Comparison of ENCODE assay signal across 13 mouse cellular contexts in the genomic region with DNA sequence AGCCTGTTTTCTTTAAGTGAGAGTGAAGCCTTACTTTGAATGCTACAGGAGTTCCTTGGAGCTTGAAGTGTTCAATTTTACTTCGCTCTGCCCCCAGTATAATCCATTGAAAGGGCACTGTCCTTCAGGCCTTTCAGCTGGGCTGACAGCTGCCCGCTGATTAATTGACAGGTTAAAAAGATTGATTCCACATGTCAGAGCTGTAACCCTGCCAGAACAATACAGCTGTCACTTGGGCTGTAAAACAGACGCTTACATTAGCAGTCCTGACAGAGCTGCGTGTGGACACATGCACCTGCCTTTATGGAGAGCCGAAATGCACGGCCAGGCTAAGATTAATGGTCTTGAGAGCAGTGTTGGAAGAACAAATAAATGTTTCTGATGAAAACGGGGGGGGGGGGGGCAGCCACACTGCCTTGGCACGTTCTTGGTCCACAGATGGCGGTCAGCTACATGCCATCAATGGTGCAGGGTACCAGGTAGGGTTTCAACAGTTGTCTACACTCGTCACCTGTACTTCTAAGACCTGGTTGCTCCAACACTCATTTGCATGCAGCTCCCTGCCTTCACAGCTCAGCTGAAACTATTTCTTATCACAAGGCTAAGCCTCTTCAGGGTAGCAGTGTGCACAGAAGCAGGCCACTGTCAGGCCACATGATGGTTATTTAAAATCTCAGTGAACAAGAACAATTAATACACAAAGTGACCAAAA.
A peak's percentile ranks its signal among the peaks of the same experiment; 100 is the strongest.
DNase-seq lines count a peak whose midpoint lies in the region; ATAC-seq lines count a peak whose summit lies in the region.
"Had no signal": no experiment of that assay in that cellular context is flagged by ENCODE, and none has a peak within 500 bp of the region (broad histone marks: within the 10 kb centered on the region; RNA-seq: fewer than 3 reads in every experiment).

No protein-coding gene starts in this region.

- intact Hi-C loops in gastrocnemius, postnatal 36 days (cut with DNase I) = no loop called here

- ATAC-seq in embryonic facial prominence, embryonic 14.5 days (ENCODE audit: low read depth) = peak; percentile 50; the same call in 1 of the 2 replicates
- ATAC-seq in hindbrain, embryonic 16.5 days = peak; percentile 69
- no peak for ATAC-seq in midbrain, embryonic 14.5 days (ENCODE audit: low FRiP score, low TSS enrichment)

- H3K4me3 ChIP-seq in embryonic facial prominence, embryonic 14.5 days (ENCODE audit: low read depth, low read length) = no peak overlapping the region
- no peak overlapping the region for H3K4me3 ChIP-seq in hindbrain, embryonic 16.5 days (ENCODE audit: low read length)
- no peak overlapping the region for H3K4me3 ChIP-seq in midbrain, embryonic 14.5 days (replicated peaks; ENCODE audit: low read depth, low read length)
- H3K4me3 ChIP-seq: heart, embryonic 12.5 days had no signal

- H3K9ac ChIP-seq in embryonic facial prominence, embryonic 14.5 days (ENCODE audit: low read depth, low read length) = no peak overlapping the region
- no peak overlapping the region for H3K9ac ChIP-seq in hindbrain, embryonic 16.5 days (ENCODE audit: low read depth, low read length)
- no peak overlapping the region for H3K9ac ChIP-seq in midbrain, embryonic 14.5 days (replicated peaks; ENCODE audit: low read length)
- H3K9ac ChIP-seq: heart, embryonic 12.5 days had no signal

- DNase-seq in embryo, embryonic 10 days (ENCODE audit: low spot score) = peak; percentile 57
- DNase-seq in embryonic facial prominence, embryonic 14.5 days (ENCODE audit: low spot score) = peak; percentile 60
- DNase-seq in midbrain, embryonic 14.5 days = peak; percentile 40
- no peak for DNase-seq in gastrocnemius, postnatal 36 days
- DNase-seq in cerebellum, postnatal 36 days = no peak
- no peak for DNase-seq in urinary bladder, postnatal 4 days (ENCODE audit: low spot score in 2 of 2)
- DNase-seq: cerebellum, postnatal 14 days; kidney, adult 2 months; lung, adult 18-20 months; right cerebral cortex, postnatal 25 days had no signal

- no peaks in the 10 kb centered on the region; the same call in 1 of the 2 replicates for H3K4me1 ChIP-seq in embryonic facial prominence, embryonic 14.5 days (ENCODE audit: control insufficient read depth, insufficient read depth, low read length)
- H3K4me1 ChIP-seq in hindbrain, embryonic 16.5 days (ENCODE audit: control insufficient read depth, insufficient read depth, low read depth, low read length) = peaks cover 6% of the 10 kb centered on the region
- 0 out of 2 replicates have a peak, but pooled peaks cover 9% of the 10 kb centered on the region for H3K4me1 ChIP-seq in midbrain, embryonic 14.5 days (ENCODE audit: control insufficient read depth, insufficient read depth, low read length)

- H3K9me3 ChIP-seq in embryonic facial prominence, embryonic 14.5 days (ENCODE audit: control insufficient read depth, low read length) = no peaks in the 10 kb centered on the region
- no peaks in the 10 kb centered on the region for H3K9me3 ChIP-seq in hindbrain, embryonic 16.5 days (ENCODE audit: control insufficient read depth, low read length)
- H3K9me3 ChIP-seq in midbrain, embryonic 14.5 days (ENCODE audit: control insufficient read depth, low read length) = no peaks in the 10 kb centered on the region
- H3K9me3 ChIP-seq: heart, embryonic 12.5 days had no signal

- H3K36me3 ChIP-seq in embryonic facial prominence, embryonic 14.5 days (ENCODE audit: control insufficient read depth, insufficient read depth, low read length) = no peaks in the 10 kb centered on the region
- no peaks in the 10 kb centered on the region for H3K36me3 ChIP-seq in hindbrain, embryonic 16.5 days (ENCODE audit: control insufficient read depth, insufficient read depth, low read length)
- no peaks in the 10 kb centered on the region for H3K36me3 ChIP-seq in midbrain, embryonic 14.5 days (ENCODE audit: control insufficient read depth, insufficient read depth, low read length)
- H3K36me3 ChIP-seq: heart, embryonic 12.5 days had no signal

- WGBS in embryonic facial prominence, embryonic 14.5 days = 29% methylated on average over 10 of the region's 10 CpGs
- 20% methylated on average over 10 of the region's 10 CpGs for WGBS in hindbrain, embryonic 16.5 days
- WGBS in midbrain, embryonic 14.5 days = 10% methylated on average over 10 of the region's 10 CpGs

- no peak overlapping the region for H3K27ac ChIP-seq in embryonic facial prominence, embryonic 14.5 days (replicated peaks; ENCODE audit: low read depth, low read length)
- no peak overlapping the region for H3K27ac ChIP-seq in hindbrain, embryonic 16.5 days (ENCODE audit: low read depth, low read length)
- no peak overlapping the region for H3K27ac ChIP-seq in midbrain, embryonic 14.5 days (replicated peaks; ENCODE audit: low read depth, low read length)

- H3K27me3 ChIP-seq in embryonic facial prominence, embryonic 14.5 days (replicated peaks; ENCODE audit: control insufficient read depth, insufficient read depth, low read length) = no peaks in the 10 kb centered on the region
- no peaks in the 10 kb centered on the region for H3K27me3 ChIP-seq in hindbrain, embryonic 16.5 days (replicated peaks; ENCODE audit: control insufficient read depth, insufficient read depth, low read length)
- no peaks in the 10 kb centered on the region for H3K27me3 ChIP-seq in midbrain, embryonic 14.5 days (ENCODE audit: control insufficient read depth, insufficient read depth, low read length)
- H3K27me3 ChIP-seq: CH12.LX; heart, embryonic 12.5 days had no signal

- H3K4me2 ChIP-seq in embryonic facial prominence, embryonic 14.5 days (ENCODE audit: low read depth, low read length) = no peak overlapping the region
- H3K4me2 ChIP-seq in hindbrain, embryonic 16.5 days (ENCODE audit: low read length) = no peak overlapping the region
- no peak overlapping the region for H3K4me2 ChIP-seq in midbrain, embryonic 14.5 days (ENCODE audit: low read length)
- H3K4me2 ChIP-seq: heart, embryonic 12.5 days had no signal

Comparison
In these comparisons a context has a peak if more than half of its experiments do, and no peak if none do; other contexts are left out.
1. DNase-seq: peak in embryo, embryonic 10 days (single experiment), embryonic facial prominence, embryonic 14.5 days (single experiment) and midbrain, embryonic 14.5 days (single experiment); none in gastrocnemius, postnatal 36 days (0 of 2), cerebellum, postnatal 36 days (0 of 2) and urinary bladder, postnatal 4 days (0 of 2).